Mouse (Mus musculus) v-Abl transformed pro-B cells (cell line): ENCODE data around the gene Incenp.

ENCODE experiments used
- in situ Hi-C, 2 experiments: fragments of 400-800 bp; cut with MboI; formaldehyde crosslinking; loops; one replicate each; pipeline ENCODE4 v1.15.1; 2025; ENCODE audit not compliant: unreplicated experiment in 2 of 2

Gene Incenp

DNA sequence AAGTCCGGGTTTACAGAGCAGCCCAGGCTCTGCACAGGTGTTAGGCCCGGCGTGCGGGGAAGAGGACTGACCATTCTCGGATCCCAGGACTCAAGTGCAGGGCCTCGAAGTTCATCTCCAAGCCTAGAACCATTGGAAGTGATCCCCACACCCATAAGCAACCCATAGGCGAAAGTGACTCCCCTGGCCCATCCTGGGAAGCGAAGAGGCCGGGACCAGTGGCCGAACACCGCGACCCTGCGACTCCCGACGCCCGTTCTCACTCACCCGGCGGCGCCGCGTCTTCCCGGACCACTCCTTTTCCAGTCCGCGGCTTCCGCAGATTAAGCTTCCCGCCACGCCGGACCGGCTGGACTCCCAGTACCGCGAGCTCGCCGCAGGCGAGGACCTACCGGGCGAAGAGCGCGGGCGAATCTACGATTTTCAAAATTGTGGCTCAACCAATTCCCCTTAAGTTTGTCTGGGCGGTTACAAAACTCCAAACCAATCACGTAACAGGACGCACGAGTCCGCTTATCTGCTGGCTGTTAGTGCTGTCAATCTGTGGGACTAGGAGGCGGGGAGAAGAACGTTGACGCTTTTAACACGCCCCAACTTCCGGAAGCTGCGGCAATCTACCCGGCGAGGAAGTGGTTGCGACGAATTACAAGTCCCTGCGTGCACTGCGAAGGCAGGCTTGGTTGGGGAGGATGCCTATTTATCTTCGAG lies at the start of gene Incenp:
Gene Incenp (minus strand): TSS at position 480 of the 708 bp plus-strand sequence.
- in situ Hi-C loops = loop anchor here in 1 of 2 experiments (5.0 kb wide), 1 partner anchor 303 kb away; the partner anchor contains the start of genes Fen1 and Tmem258

DNA sequence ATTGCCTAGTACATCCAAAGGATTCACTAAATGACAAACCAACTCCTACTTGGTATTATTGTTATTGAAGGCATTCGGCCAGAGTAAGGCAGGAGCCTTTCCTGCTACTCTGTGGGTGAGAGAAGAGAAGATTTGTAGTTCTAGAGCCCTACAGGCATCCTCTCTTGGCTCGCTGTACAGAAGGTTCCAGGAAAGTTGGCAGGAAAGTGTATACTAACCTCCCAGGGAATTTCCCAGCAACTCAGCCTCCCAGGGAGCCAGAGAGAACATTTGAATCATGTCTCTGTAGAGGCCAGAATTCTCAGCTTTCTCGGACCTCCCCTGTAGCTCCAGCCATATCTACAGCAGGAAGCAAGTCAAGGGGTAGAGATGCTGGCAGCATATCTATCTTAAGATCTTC lies 47.6 kb upstream of the Incenp start:
- in situ Hi-C loops = loop anchor here in 1 of 2 experiments (25.0 kb wide), 1 partner anchor 640 kb away; the partner anchor contains the start of genes Cyb561a3 and Tmem138

DNA sequence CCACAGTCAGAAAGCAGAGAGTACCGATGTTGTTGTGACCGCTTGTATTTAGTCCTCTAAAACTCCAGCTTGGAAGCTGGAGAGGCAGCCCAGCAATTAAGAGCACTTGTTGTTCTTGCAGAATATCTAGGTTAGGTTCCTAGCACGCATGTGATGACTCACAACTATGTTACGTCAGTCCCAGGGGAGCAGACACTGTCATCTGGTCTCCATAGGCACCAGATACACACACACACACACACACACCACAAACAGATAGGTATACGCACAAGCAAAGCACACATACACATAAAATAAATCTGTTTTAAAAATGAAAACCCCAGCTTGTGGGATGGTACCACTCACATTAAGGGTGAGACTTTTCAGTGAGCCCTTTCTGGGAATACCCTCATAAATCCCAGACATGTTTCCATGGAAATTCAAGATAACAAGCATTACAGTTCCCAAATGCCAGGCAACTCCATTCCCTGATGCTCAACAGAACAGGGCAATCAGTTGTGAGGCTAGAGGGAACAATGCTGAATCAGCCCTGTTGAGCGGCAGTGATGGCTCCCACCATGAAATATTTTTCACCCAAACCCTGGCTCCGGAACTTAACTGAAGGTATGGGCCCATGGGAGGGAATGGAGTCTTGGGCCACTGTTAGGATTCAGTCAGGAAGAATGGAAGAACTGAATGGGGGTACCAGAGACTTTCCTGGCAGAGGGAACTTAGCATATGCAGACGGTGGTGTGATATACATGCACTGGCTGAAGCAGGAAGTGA lies 46.6 kb upstream of the Incenp start:
- in situ Hi-C loops = loop anchor here in 1 of 2 experiments (25.0 kb wide), 1 partner anchor 641 kb away; the partner anchor contains the start of genes Cyb561a3 and Tmem138

DNA sequence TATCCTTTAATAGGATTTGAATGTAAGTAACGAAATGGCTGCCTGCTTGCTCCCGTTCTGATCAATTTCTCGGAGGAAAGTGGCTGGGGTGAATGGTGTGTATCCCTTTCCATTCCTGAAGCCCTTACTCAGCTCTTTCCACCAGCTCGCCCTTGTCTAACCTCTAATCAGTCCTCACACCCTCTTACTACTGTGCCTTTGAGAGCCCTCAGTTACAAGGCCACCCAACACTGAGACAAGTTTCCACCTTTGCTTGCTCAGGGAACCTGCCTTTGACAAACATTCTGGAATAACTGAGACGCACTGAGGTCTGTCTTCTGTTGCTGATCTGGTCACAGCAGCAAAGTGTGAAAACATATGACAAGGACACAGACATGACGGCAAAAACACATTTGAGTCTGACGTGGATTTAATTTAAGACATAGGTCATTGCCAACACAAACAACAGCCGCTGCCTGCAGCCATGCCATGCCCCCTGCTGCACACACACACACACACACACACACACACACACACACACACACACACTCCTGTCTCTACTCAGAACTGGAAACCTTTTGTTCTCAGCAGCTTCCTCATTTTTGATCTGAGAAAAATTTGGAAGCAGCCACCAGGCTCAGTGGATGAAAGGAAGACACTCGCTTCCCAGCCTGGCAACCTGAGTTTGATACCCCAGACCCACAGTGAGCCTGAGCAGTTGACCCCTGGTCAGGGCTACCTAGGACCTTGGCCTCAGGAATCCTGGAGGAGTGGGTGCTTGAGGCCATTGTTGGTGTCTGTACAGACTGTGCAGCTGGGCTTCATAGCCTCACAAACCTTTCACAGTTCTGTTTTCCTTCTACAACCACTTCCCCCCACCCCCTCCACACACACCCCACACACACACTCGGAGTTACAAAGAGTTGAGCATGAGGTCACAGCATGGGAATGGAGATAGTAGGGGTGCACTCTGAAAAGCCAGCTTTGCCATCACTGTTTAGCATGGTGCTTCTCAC lies 43.5 kb upstream of the Incenp start:
- in situ Hi-C loops = loop anchor here in 1 of 2 experiments (25.0 kb wide), 1 partner anchor 644 kb away; the partner anchor contains the start of genes Cyb561a3 and Tmem138

DNA sequence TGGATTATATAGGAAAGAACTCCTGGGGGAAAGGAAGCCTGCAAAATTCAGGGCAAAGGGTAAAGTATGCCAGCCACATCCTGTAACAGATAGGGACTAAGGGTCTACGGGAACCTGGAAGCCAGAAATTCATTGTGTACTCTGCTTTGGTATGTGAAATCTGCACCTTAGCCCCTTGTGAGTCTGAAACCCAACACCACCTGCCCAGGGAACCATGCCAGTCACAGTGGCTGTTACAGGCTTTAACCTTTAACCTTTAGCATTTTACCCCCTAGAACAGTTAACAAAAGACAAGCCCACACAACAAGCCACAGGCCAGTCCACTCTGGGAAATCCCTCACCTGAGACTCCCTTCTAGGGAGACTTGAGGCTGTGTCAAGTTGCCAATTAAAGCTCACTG lies 42.5 kb upstream of the Incenp start:
- in situ Hi-C loops = loop anchor here in 1 of 2 experiments (25.0 kb wide), 1 partner anchor 645 kb away; the partner anchor contains the start of genes Cyb561a3 and Tmem138

DNA sequence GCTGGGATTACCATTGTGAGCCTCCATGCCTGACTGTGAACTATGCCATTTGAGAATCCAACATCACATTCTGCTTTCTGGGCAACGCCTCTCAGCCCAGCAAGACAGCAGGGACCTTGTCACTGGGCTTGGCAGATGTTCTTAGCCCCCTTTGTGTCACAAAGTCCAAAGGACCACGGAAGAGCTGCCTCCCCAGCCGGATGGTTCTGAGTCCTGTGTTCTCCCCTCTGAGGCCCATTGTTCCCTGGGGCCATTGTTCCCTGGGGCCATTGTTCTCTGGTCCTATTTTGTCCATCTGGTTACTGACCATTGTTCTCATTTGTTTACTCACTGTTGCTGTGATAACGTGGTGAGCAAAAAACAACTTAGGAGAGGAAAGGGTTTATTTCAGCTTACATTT lies 41.6 kb upstream of the Incenp start:
- in situ Hi-C loops = loop anchor here in 1 of 2 experiments (25.0 kb wide), 1 partner anchor 646 kb away; the partner anchor contains the start of genes Cyb561a3 and Tmem138

DNA sequence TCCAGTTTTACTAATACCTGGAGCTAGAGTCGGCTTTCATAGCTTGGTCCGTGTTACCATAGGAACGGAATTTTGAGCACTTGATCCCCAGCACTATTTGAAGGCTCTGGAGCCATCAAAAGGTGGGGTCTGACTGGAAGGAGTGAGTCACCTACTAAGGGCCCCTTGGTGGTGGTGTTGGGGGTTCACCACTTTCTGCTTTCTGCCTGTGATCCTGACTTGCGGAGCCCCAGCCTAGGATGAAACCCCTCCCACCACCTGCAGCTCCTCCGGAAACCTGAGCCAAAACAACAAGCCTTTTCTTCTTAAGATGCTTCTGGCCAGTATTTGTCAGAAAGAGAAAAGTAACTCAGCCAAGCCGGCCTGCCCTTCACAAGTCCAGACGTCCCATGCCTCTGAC lies 40.5 kb upstream of the Incenp start:
- in situ Hi-C loops = loop anchor here in 1 of 2 experiments (25.0 kb wide), 1 partner anchor 647 kb away; the partner anchor contains the start of genes Cyb561a3 and Tmem138

DNA sequence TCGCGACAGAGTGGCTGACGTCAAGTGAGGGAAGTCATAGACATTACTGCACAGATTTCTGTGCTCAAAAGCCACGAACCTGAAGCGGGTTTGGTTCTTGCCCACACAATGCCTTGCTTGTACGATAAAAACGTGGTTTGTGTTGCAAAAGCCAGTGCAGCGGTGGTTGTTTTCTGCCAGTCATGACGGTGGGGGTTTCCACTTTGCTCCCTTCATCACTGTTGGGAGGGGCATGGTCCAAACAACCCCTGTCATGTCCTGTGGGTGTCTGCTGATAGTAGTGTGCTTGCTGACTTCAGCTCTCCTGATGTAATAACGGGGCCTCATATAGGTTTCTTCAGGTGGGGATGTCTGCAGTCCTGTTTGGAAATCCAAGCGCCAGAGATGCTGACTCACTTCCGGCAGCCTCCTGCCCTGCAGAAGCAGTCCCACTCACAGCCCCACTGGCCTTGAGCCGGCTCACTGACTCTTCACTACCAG lies 39.5 kb upstream of the Incenp start:
- in situ Hi-C loops = loop anchor here in 1 of 2 experiments (25.0 kb wide), 1 partner anchor 648 kb away; the partner anchor contains the start of genes Cyb561a3 and Tmem138

DNA sequence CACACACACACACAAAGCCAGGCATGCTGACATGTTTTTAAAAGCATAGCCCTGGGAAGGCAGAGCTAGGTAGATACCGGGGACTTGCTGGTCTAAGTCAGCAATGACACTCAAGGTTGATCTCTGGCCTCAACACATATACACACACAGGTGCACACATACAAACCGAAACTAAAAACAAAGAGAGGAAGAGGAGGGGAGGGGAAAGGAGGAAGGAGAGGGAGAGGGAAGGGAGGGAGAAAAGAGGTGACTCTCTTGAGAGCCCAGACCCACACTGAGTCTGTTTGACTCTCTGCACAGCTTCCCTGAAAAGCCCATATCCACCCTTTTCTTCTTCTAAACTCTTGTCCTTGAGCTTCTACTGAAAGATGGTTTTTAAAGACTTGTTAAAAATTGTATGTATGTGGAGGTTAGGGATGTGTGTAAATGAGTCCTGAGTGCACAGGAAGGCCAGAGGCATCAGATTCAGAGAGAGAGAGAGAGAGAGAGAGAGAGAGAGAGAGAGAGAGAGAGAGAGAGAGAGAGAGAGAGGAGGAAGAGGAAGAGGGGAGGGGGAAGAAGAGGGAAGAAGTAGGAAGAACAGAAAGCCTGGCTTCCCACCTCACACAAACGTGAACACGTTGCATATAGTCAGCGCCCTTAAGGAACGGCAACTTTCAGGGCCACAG lies 38.9 kb upstream of the Incenp start:
- in situ Hi-C loops = loop anchor here in 1 of 2 experiments (25.0 kb wide), 1 partner anchor 649 kb away; the partner anchor contains the start of genes Cyb561a3 and Tmem138

DNA sequence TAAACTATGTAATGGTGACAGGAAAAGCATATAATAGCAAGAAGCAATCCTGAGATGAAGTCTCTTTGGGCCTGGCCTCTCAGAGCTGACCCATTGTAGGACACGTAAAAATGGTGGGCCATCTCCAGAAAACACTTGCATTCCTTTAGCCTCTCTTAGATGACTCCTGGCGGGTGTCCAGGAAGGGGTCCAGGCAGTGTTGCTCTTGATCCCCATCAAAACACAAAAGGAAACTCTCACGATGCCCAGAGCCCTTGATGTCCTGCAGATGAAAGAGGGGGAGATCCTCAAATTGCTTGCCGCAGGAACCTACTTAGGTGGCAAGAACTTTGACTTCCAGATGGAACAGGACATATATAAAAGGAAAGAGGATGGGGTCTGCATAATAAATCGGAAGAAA lies 38.1 kb upstream of the Incenp start:
- in situ Hi-C loops = loop anchor here in 1 of 2 experiments (25.0 kb wide), 1 partner anchor 650 kb away; the partner anchor contains the start of genes Cyb561a3 and Tmem138

DNA sequence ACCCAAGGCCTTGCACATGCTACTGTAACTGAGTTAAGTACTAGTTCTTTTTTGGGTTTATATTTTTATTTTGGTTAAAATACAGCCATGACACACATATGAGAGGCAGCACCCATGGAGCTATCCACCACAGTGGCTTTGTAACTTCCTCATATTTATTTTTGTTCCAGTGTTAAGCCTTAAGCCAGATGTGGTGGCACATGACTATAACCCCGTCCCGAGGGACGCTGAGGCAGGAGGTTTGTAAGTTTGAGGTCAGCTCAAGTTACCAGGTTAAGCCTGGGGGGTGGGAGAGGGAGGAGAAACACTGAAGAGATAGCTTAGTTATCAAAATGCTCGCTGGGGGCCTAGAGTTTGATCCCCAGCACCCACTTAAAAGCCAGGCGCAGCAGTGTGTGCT lies 37.2 kb upstream of the Incenp start:
- in situ Hi-C loops = loop anchor here in 1 of 2 experiments (25.0 kb wide), 1 partner anchor 651 kb away; the partner anchor contains the start of genes Cyb561a3 and Tmem138

DNA sequence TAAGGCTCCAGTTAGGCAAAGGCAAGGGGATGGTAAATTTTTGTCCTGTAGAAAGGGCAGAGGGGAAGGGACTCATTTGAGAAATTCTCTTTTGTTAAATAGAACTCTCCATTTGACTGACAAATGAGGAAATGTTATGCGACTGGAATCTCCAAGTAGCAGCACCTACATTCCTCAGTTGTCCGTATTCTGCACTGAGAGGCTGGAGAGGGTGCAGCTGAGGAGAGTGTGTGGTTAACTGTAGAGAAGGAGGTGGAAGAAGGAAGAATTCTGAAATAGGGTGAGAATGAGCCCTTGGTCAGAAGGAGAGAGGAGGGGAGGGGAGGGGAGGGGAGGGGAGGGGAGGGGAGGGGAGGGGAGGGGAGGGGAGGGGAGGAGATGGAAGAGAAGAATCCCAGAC lies 34.6 kb upstream of the Incenp start:
- in situ Hi-C loops = loop anchor here in 1 of 2 experiments (25.0 kb wide), 1 partner anchor 653 kb away; the partner anchor contains the start of genes Cyb561a3 and Tmem138

DNA sequence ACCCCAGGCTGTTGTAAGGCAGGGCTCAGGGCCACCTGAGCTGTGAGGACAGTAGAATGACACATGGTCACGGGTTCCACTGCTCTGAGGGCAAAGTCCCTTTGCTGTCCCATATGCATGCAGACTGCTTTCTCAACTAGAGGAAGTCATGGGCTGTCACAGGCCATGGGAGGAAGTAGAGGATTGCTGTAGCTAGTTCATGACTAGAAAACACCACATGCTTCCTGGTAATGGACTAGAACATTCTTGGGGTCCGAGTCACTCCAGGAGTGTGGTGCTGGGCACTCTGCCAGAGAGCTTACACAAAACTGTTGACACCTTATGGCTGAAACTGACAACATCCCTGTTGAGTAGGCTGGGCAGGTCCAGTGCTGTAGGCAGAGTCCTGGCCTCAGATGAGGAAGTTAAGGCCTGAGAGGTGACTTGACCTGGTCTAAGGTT lies 31.8 kb upstream of the Incenp start:
- in situ Hi-C loops = loop anchor here in 1 of 2 experiments (25.0 kb wide), 1 partner anchor 656 kb away; the partner anchor contains the start of genes Cyb561a3 and Tmem138

DNA sequence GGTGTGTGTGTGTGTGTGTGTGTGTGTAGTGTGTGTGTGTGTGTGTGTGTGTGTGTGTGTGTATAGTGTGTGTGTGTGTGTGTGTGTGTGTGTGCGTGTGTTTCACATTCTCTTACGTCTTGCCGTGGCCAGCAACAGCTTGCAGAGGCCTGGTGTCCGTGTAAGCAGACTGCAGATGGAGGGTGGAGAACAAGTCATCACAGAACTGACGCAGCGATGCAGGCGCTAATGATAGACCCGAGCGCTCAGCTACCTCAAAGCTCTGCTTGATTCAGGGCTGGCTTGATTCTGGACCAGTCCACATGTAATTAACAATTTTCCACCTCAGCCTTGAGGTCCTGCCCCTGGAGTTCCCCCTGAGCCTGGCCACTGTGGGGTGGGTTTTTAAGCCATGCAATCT lies 28.7 kb upstream of the Incenp start:
- in situ Hi-C loops = loop anchor here in 1 of 2 experiments (25.0 kb wide), 1 partner anchor 659 kb away; the partner anchor contains the start of genes Cyb561a3 and Tmem138

DNA sequence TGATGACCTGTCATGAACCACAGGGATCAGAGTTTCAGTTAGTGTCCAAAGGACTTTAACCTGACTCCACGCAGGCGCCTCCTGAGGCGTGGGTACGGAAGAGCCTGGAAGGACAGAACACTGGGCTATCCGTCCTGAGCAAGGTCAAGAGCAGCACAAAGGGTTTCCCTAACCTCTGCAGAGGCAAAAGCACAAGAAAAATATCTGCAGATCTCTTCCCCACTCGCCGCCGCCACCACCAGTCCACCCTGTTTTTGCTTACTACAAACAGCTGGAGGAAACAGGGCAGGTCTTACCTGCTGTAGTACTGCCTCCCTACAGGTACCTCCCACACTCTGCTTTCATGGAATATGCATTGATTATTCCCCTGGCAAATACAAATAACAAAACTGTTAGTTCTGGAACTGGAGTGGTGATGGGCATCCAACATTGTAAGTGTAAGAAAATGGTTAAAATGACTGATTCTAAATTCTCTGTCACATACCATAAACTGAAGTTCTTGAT lies 25.5 kb upstream of the Incenp start:
- in situ Hi-C loops = loop anchor here in 1 of 2 experiments (25.0 kb wide), 2 partner anchors 537 to 662 kb away; partner anchors contain the start of genes Cyb561a3, Lrrc10b and Tmem138

DNA sequence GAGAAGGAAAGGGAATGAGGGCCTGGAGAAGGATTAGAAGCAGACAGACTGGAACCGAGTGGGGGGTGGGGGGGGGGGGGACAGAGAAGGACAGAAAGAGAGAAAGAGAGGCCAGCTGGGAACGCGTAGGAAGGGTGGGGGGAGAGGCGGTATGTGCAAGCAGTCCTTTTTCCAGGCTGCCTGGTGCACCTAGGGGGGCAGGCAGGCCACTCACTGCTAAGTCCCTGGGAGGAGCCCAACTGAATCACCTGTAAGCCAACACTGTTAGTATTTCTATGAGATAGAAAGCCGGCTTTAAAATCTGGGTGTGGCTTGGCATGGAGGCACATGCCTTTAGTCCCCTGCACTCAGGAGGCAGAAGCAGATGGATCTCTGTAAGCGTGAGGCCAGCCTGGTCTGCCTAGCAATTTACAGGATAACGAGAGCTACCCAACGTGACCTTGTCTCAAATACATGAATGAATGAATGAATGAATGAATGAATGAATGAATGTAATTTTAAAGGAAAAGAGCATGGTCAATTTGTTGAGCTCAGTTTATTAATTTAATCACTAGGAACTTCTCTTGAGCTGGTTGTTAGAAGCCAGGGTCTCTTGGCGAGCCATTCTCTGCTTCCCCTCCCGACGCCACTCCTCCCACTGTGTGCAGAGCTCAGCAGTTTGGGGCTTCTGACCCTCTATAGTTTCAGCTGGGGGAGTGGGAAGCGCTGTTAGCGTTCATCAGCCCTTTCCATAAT lies 24.9 kb upstream of the Incenp start:
- in situ Hi-C loops = loop anchor here in 1 of 2 experiments (25.0 kb wide), 1 partner anchor 538 kb away; the partner anchor contains the start of gene Lrrc10b

DNA sequence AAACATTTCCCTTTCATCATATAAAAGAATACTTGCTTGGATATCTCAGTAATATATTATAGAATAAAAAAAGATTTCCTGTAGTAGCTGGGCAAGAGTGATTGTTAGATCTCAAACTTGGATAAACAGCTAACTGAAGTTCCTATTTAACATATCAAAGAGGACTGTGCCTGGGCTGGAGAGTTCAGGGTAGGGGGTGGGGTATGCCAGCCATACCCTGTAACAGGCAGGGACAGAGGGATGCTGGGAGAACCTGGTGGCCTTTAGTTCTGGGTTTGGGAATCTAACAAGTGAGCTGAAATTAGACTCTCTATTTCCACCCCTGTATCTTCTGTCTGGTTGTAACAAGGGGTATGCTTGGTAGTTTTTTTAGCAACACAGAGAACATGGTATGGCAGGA lies 23.7 kb upstream of the Incenp start:
- in situ Hi-C loops = loop anchor here in 1 of 2 experiments (25.0 kb wide), 1 partner anchor 539 kb away; the partner anchor contains the start of gene Lrrc10b
